Mouse (Mus musculus) MEL (cell line): ENCODE data around the gene Foxe3. TPM values are rescaled to one million over a fixed set of nuclear protein-coding genes. Genes with fewer than 3 reads are reported as not detected.

Source experiments
- DNase-seq: peaks from one replicate; pipeline ENCODE4 v3.0.0; 2011; ENCODE audit warnings: low read depth, low spot score
- H3K27ac ChIP-seq: 2 replicates; pipeline ENCODE4 v1.5.1; 2012; ENCODE audit warnings: low read depth, mild to moderate bottlenecking, control low read depth, low read length, moderate library complexity; ENCODE audit not compliant: control insufficient read depth
- H3K27me3 ChIP-seq, 2 experiments: fragments of 150-350 bp in 1 of 2; sonication (generic) in 1 of 2; 2 replicates each; pipeline ENCODE4 v1.6.1; 2012; ENCODE audit warnings: low read length in 2 of 2, mild to moderate bottlenecking in 2 of 2, improper control_type of control experiment in 1 of 2, moderate library complexity in 1 of 2; ENCODE audit not compliant: insufficient read depth in 2 of 2, control insufficient read depth in 1 of 2
- H3K36me3 ChIP-seq, 2 experiments: 2 replicates each; pipeline ENCODE4 v1.6.1; 2012 to 2014; ENCODE audit warnings: low read length in 2 of 2, improper control_type of control experiment in 1 of 2, inconsistent platforms in 1 of 2, mild to moderate bottlenecking in 1 of 2; ENCODE audit not compliant: insufficient read depth in 2 of 2, control insufficient read depth in 1 of 2
- H3K4me1 ChIP-seq, 2 experiments: fragments of 150-350 bp in 1 of 2; sonication (generic) in 1 of 2; 2 replicates each; pipeline ENCODE4 v1.6.1; 2012; ENCODE audit warnings: low read length in 2 of 2, improper control_type of control experiment in 1 of 2, mild to moderate bottlenecking in 1 of 2; ENCODE audit not compliant: insufficient read depth in 2 of 2, control insufficient read depth in 1 of 2
- H3K4me3 ChIP-seq, 2 experiments: fragments of 150-350 bp in 1 of 2; sonication (generic) in 1 of 2; 2 replicates each; pipeline ENCODE4 v1.5.1; 2012; ENCODE audit warnings: low read depth in 2 of 2, low read length in 2 of 2, mild to moderate bottlenecking in 2 of 2, moderate library complexity in 2 of 2, control low read depth in 1 of 2, improper control_type of control experiment in 1 of 2; ENCODE audit not compliant: control insufficient read depth in 1 of 2, insufficient read depth in 1 of 2
- H3K79me2 ChIP-seq: 2 replicates; pipeline ENCODE4 v1.6.1; 2012; ENCODE audit warnings: mild to moderate bottlenecking, low read length, moderate library complexity; ENCODE audit not compliant: control insufficient read depth, poor library complexity, insufficient read depth
- H3K9ac ChIP-seq: 2 replicates; pipeline ENCODE4 v1.6.1; 2012; ENCODE audit warnings: low read depth, mild to moderate bottlenecking, control low read depth, low read length, moderate library complexity; ENCODE audit not compliant: control insufficient read depth, poor library complexity, severe bottlenecking
- H3K9me3 ChIP-seq: fragments of 150-350 bp; sonication (generic); replicated peaks from 2 replicates; pipeline ENCODE4 v1.6.1; 2012; ENCODE audit warnings: mild to moderate bottlenecking, low read length, improper control_type of control experiment, moderate library complexity; ENCODE audit not compliant: insufficient read depth
- CHD1 ChIP-seq: IDR thresholded peaks from 2 replicates; pipeline ENCODE4 v1.6.1; 2012; ENCODE audit warnings: low read depth, mild to moderate bottlenecking, inconsistent platforms, low read length, improper control_type of control experiment
- CHD2 ChIP-seq: IDR thresholded peaks from 2 replicates; pipeline ENCODE4 v1.6.1; 2011; ENCODE audit warnings: low read length, improper control_type of control experiment
- E2F4 ChIP-seq: IDR thresholded peaks from 2 replicates; pipeline ENCODE4 v1.6.1; 2011; ENCODE audit warnings: low read depth, low read length, improper control_type of control experiment, borderline replicate concordance
- ELF1 ChIP-seq: IDR thresholded peaks from 2 replicates; pipeline ENCODE4 v1.6.1; 2014; ENCODE audit warnings: low read depth, mild to moderate bottlenecking, inconsistent platforms, low read length, improper control_type of control experiment, moderate library complexity
- GABPA ChIP-seq: IDR thresholded peaks from 2 replicates; pipeline ENCODE4 v1.6.1; 2012; ENCODE audit warnings: low read depth, mild to moderate bottlenecking, inconsistent platforms, low read length, improper control_type of control experiment, moderate library complexity
- HCFC1 ChIP-seq: IDR thresholded peaks from 2 replicates; pipeline ENCODE4 v1.6.1; 2012; ENCODE audit warnings: low read depth, mild to moderate bottlenecking, inconsistent platforms, low read length, improper control_type of control experiment, moderate library complexity
- JUND ChIP-seq: IDR thresholded peaks from 2 replicates; pipeline ENCODE4 v1.6.1; 2011; ENCODE audit warnings: low read depth, mild to moderate bottlenecking, improper control_type of control experiment, low read length
- KAT2A ChIP-seq: conservative IDR thresholded peaks from 2 replicates; pipeline ENCODE4 v1.6.1; 2012; ENCODE audit warnings: low read depth, low read length, improper control_type of control experiment, inconsistent platforms
- MEF2A ChIP-seq: IDR thresholded peaks from 2 replicates; pipeline ENCODE4 v1.6.1; 2014; ENCODE audit warnings: low read depth, mild to moderate bottlenecking, inconsistent platforms, low read length, improper control_type of control experiment; ENCODE audit not compliant: poor library complexity, insufficient replicate concordance, severe bottlenecking; ENCODE audit errors: extremely low read depth
- MXI1 ChIP-seq: IDR thresholded peaks from 2 replicates; pipeline ENCODE4 v1.6.1; 2011; ENCODE audit warnings: mild to moderate bottlenecking, low read depth, low read length, improper control_type of control experiment
- MYB ChIP-seq: IDR thresholded peaks from 2 replicates; pipeline ENCODE4 v1.6.1; 2011; ENCODE audit warnings: mild to moderate bottlenecking, low read depth, low read length, improper control_type of control experiment
- NRF1 ChIP-seq: IDR thresholded peaks from 2 replicates; pipeline ENCODE4 v1.6.1; 2014; ENCODE audit warnings: low read depth, mild to moderate bottlenecking, inconsistent platforms, low read length, improper control_type of control experiment, moderate library complexity; ENCODE audit not compliant: poor library complexity, insufficient read depth, severe bottlenecking
- POLR2A ChIP-seq, 2 experiments: IDR thresholded peaks; 2 replicates each; pipeline ENCODE4 v1.6.1; 2011 to 2012; ENCODE audit warnings: low read length in 2 of 2, mild to moderate bottlenecking in 2 of 2, control low read depth in 1 of 2, improper control_type of control experiment in 1 of 2, low read depth in 1 of 2, moderate library complexity in 1 of 2; ENCODE audit not compliant: control insufficient read depth in 1 of 2, insufficient read depth in 1 of 2, poor library complexity in 1 of 2
- POLR2AphosphoS5 ChIP-seq: IDR thresholded peaks from 2 replicates; pipeline ENCODE4 v1.6.1; 2012; ENCODE audit warnings: low read depth, borderline replicate concordance, mild to moderate bottlenecking, inconsistent platforms, low read length, moderate library complexity, mixed read lengths
- RAD21 ChIP-seq: IDR thresholded peaks from 2 replicates; pipeline ENCODE4 v1.6.1; 2011; ENCODE audit warnings: mild to moderate bottlenecking, low read depth, low read length, improper control_type of control experiment
- TBP ChIP-seq: IDR thresholded peaks from 2 replicates; pipeline ENCODE4 v1.8.0; 2011; ENCODE audit warnings: low read depth, low read length, improper control_type of control experiment
- TCF12 ChIP-seq: IDR thresholded peaks from 2 replicates; pipeline ENCODE4 v1.6.1; 2014; ENCODE audit warnings: low read depth, mild to moderate bottlenecking, inconsistent platforms, low read length, improper control_type of control experiment, moderate library complexity
- ZMIZ1 ChIP-seq: IDR thresholded peaks from 2 replicates; pipeline ENCODE4 v1.6.1; 2012; ENCODE audit warnings: low read depth, mild to moderate bottlenecking, inconsistent platforms, low read length, improper control_type of control experiment, moderate library complexity
- ZNF384 ChIP-seq: IDR thresholded peaks from 2 replicates; pipeline ENCODE4 v1.6.1; 2012; ENCODE audit warnings: low read depth, mild to moderate bottlenecking, inconsistent platforms, low read length, improper control_type of control experiment
- polyA plus RNA-seq, 2 experiments: library from polyadenylated mRNA; stranded (reverse) in 1 of 2; unstranded in 1 of 2; fragments of >175 nt in 1 of 2; fragments of >200 nt in 1 of 2; gene quantifications; 2 replicates each; pipeline versions ENCODE4 v1.2.1 to v1.2.4; 2012; ENCODE audit warnings: low replicate concordance in 2 of 2, low read depth in 1 of 2; ENCODE audit not compliant: insufficient read length in 2 of 2, insufficient read depth in 1 of 2, missing spikeins in 1 of 2
- total RNA-seq: library from RNA; depleted of rRNA; stranded (reverse); fragments of 300-350 nt; gene quantifications from 2 replicates; pipeline ENCODE4 v1.2.3, GENCODE M21; 2012

The Foxe3 gene
- total and polyA plus RNA-seq, 3 experiments: not detected

- Histone ChIP-seq H3K27me3 (no peaks in the 10 kb centered on the region), H3K79me2 (no peaks in the 10 kb centered on the region)
These were observed 24.8 kb downstream of the Foxe3 start for GRCm38 (mm10) chr4:114900866-114901642.

GRCm38 (mm10) chr4:114899885-114900284 lies 25.9 kb downstream of the Foxe3 start:
- H3K79me2 ChIP-seq: no peaks in the 10 kb centered on the region
- no peaks in the 10 kb centered on the region for H3K36me3 ChIP-seq
- no peaks in the 10 kb centered on the region for H3K9me3 ChIP-seq
- H3K27me3 ChIP-seq: no peaks in the 10 kb centered on the region
- H3K4me3 ChIP-seq: no peak overlapping the region
- no peaks in the 10 kb centered on the region for H3K4me1 ChIP-seq
- no peak overlapping the region for H3K9ac ChIP-seq
- H3K27ac ChIP-seq: no peak overlapping the region
- TF ChIP-seq TCF12: no peak
- TF ChIP-seq HCFC1: no peak
- TF ChIP-seq POLR2AphosphoS5: no peak
- TF ChIP-seq JUND: no peak
- TF ChIP-seq RAD21: no peak
- DNase-seq: no peak

More at GRCm38 (mm10) chr4:114900866-114901642, 24.8 kb downstream of the Foxe3 start:
- no peak for TF ChIP-seq NRF1
- no peak for TF ChIP-seq CHD2
- no peak for TF ChIP-seq MXI1
- TF ChIP-seq ZMIZ1: no peak
- no peak for TF ChIP-seq ZNF384
- TF ChIP-seq HCFC1: no peak
- TF ChIP-seq ELF1: no peak
- TF ChIP-seq TBP: no peak
- no peak for TF ChIP-seq POLR2A (IDR thresholded peaks at IDR 0.05; ENCODE audit: control insufficient read depth in 1 of 2, insufficient read depth in 1 of 2, low read depth in 1 of 2, low read length in 2 of 2, poor library complexity in 1 of 2)
- TF ChIP-seq MYB: no peak
- TF ChIP-seq MEF2A: no peak
- TF ChIP-seq E2F4: no peak
- TF ChIP-seq CHD1: no peak
- TF ChIP-seq GABPA: no peak
- no peak for TF ChIP-seq KAT2A
- Histone ChIP-seq H3K4me1 (no peaks in the 10 kb centered on the region), H3K9ac (no peak overlapping the region), H3K27ac (no peak overlapping the region), H3K36me3 (no peaks in the 10 kb centered on the region), H3K9me3 (no peaks in the 10 kb centered on the region), H3K4me3 (no peak overlapping the region)
- DNase-seq: no peak
